ENCODE assay signal across 8 mouse cellular contexts in the genomic region with DNA sequence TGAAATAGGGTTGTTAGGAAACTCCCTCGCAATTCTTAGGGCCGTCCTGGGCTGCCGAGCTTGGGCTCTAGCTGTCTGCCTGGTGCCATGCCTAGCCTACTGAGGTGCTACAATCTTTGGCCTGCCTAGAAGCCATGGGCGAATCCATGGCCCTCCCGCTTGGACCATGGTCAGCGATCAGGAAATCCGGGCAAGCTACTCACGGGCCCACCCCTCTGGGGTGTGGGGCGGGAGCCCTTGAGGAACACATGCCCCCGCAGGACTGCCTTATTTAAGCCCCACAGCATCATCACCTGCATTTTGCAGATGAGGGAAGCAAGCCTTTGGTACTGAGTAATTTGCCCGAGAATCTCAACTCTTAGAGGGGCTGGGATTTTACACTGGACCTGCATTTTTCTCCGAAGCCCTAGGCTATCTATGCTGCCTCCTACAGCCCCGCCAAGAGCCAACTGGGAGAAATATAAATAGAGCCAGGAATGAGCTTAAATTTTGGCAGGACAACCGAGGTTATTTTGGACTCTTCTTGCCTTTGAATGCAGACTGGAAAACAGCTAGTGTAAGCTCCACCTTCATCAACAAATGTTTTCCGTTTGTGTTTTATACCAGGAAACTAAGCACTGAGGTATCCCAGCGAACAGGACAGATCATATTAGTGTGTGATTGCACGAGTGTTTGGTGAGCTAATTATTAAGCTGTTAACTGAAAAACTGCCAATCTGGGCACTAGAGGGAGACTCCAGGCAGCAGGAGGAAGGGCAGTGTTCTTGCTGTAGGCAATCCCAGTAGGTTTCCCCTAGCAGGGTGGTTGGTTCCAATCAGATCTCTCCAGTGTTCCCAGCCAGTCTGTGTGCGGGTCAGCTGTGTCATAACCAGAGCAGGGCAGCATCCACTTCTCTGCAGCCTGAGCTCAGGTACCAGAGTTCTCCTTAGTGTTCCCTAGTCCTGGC.
DNase-seq lines count a peak whose midpoint lies in the region; ATAC-seq and TF ChIP-seq lines count a peak whose summit lies in the region.

No protein-coding gene starts in this region.

- peak overlapping the region; percentile 87 for H3K27ac ChIP-seq in embryonic fibroblast, embryonic 13.5 days (ENCODE audit: insufficient read depth, low read length)
- H3K27ac ChIP-seq in heart, embryonic 12.5 days (ENCODE audit: poor library complexity, severe bottlenecking) = peak overlapping the region; percentile 74
- H3K27ac ChIP-seq in kidney, postnatal 0 days = peak overlapping the region; percentile 88
- peak overlapping the region; percentile 68 for H3K27ac ChIP-seq in liver, adult 2 months (replicated peaks; ENCODE audit: insufficient read depth, low read depth, low read length)

- peak; percentile 74 for DNase-seq in 416B (ENCODE audit: low read depth)
- peak; percentile 55 for DNase-seq in adrenal gland, postnatal 25 days
- peak; percentile 95 for DNase-seq in kidney, postnatal 0 days (ENCODE audit: low spot score)
- peak; percentile 97 for DNase-seq in liver, adult 2 months (ENCODE audit: extremely low read depth, low read depth, low spot score)
- peak; percentile 68 for DNase-seq in testis, postnatal 10 days (ENCODE audit: low spot score)

- peak; percentile 81 for ATAC-seq in heart, embryonic 12.5 days (ENCODE audit: insufficient number of reproducible peaks, low FRiP score)
- peak; percentile 84 for ATAC-seq in kidney, postnatal 0 days (replicated peaks; ENCODE audit: low FRiP score, low read depth)
- peak; percentile 61 for ATAC-seq in monocyte, adult 5-6 weeks (replicated peaks; ENCODE audit: insufficient number of reproducible peaks, low FRiP score, low TSS enrichment, poor library complexity, severe bottlenecking)

- H3K9me3 ChIP-seq in heart, embryonic 12.5 days (replicated peaks) = no peaks in the 10 kb centered on the region
- H3K9me3 ChIP-seq in kidney, postnatal 0 days (replicated peaks; ENCODE audit: low read length) = no peaks in the 10 kb centered on the region

- TF ChIP-seq POLR2A in embryonic fibroblast, embryonic 13.5 days (IDR thresholded peaks at IDR 0.05; ENCODE audit: low read depth, low read length) = peak; percentile 88
- TF ChIP-seq POLR2A in liver, adult 2 months (IDR thresholded peaks at IDR 0.05; ENCODE audit: extremely low read depth, insufficient read depth, low read length) = peak; percentile 52; the same call in 1 of the 2 replicates

- TF ChIP-seq CTCF in embryonic fibroblast, embryonic 13.5 days (IDR thresholded peaks at IDR 0.05; ENCODE audit: borderline replicate concordance, insufficient read depth, low read length) = peak; percentile 71; the same call in 1 of the 2 replicates
- TF ChIP-seq CTCF in kidney, postnatal 0 days (IDR thresholded peaks at IDR 0.05; ENCODE audit: low read depth) = peak; percentile 85
- TF ChIP-seq CTCF in liver, adult 2 months (IDR thresholded peaks at IDR 0.05; ENCODE audit: low read depth, low read length) = peak; percentile 68

- H3K4me1 ChIP-seq in embryonic fibroblast, embryonic 13.5 days (ENCODE audit: control insufficient read depth, insufficient read depth, low read length) = peaks cover 14% of the 10 kb centered on the region
- H3K4me1 ChIP-seq in heart, embryonic 12.5 days (replicated peaks) = peaks cover 13% of the 10 kb centered on the region; the same call in 1 of the 2 replicates
- H3K4me1 ChIP-seq in kidney, postnatal 0 days (replicated peaks; ENCODE audit: insufficient read depth, low read length) = no peaks in the 10 kb centered on the region
- H3K4me1 ChIP-seq in liver, adult 2 months (ENCODE audit: control insufficient read depth, insufficient read depth, low read length) = peaks cover 2% of the 10 kb centered on the region; the same call in 1 of the 2 replicates

- no peaks in the 10 kb centered on the region for H3K36me3 ChIP-seq in heart, embryonic 12.5 days
- no peaks in the 10 kb centered on the region for H3K36me3 ChIP-seq in kidney, postnatal 0 days (ENCODE audit: insufficient read depth, low read length)
- no peaks in the 10 kb centered on the region for H3K36me3 ChIP-seq in liver, adult 2 months (ENCODE audit: control insufficient read depth, insufficient read depth, low read length)

- H3K4me2 ChIP-seq in heart, embryonic 12.5 days = peak overlapping the region; percentile 91
- peak overlapping the region; percentile 92 for H3K4me2 ChIP-seq in kidney, postnatal 0 days (ENCODE audit: low read length)

- WGBS in heart, embryonic 12.5 days = 3% methylated on average over 18 of the region's 18 CpGs
- WGBS in kidney, postnatal 0 days = under 1% methylated on average over 18 of the region's 18 CpGs
- 1% methylated on average over 18 of the region's 18 CpGs for WGBS in liver, adult 2 months

- peak overlapping the region; percentile 12 for H3K4me3 ChIP-seq in embryonic fibroblast, embryonic 13.5 days (ENCODE audit: insufficient read depth, low read length)
- peak overlapping the region; percentile 71 for H3K4me3 ChIP-seq in heart, embryonic 12.5 days
- H3K4me3 ChIP-seq in kidney, postnatal 0 days (replicated peaks; ENCODE audit: low read depth, low read length) = peak overlapping the region; percentile 60
- H3K4me3 ChIP-seq in liver, adult 2 months (ENCODE audit: insufficient read depth, low read depth, low read length) = peak overlapping the region; percentile 50

- H3K9ac ChIP-seq in heart, embryonic 12.5 days = peak overlapping the region; percentile 84
- peak overlapping the region; percentile 80 for H3K9ac ChIP-seq in kidney, postnatal 0 days (ENCODE audit: low read depth, low read length)
- H3K9ac ChIP-seq in liver, adult 2 months (ENCODE audit: low read depth, low read length) = peak overlapping the region; percentile 73

- H3K79me2 ChIP-seq in liver, adult 2 months (ENCODE audit: control insufficient read depth, insufficient read depth, low read length) = no peaks in the 10 kb centered on the region

- no peaks in the 10 kb centered on the region for H3K27me3 ChIP-seq in heart, embryonic 12.5 days (replicated peaks)
- H3K27me3 ChIP-seq in kidney, postnatal 0 days (ENCODE audit: insufficient read depth, low read length) = no peaks in the 10 kb centered on the region
- no peaks in the 10 kb centered on the region for H3K27me3 ChIP-seq in liver, adult 2 months (ENCODE audit: control insufficient read depth, insufficient read depth, low read length)

Comparison
In these comparisons a context has a peak if more than half of its experiments do, and no peak if none do; other contexts are left out.
1. Peak in every context shown above with its lines: DNase-seq, ATAC-seq, H3K4me3 ChIP-seq and H3K27ac ChIP-seq.
2. H3K4me3 ChIP-seq: peak in every context shown above with its lines; median percentile 71 in heart, embryonic 12.5 days; 60 in kidney, postnatal 0 days; 50 in liver, adult 2 months; 12 in embryonic fibroblast, embryonic 13.5 days.